Mouse (Mus musculus) frontal cortex, postnatal 25 days (tissue): ENCODE results near the gene Hsh2d.

Experiments
- DNase-seq, 2 experiments: peaks; one replicate each; pipeline ENCODE4 v3.0.0; 2022; ENCODE audit warnings: low spot score in 2 of 2

The Hsh2d gene

DNA sequence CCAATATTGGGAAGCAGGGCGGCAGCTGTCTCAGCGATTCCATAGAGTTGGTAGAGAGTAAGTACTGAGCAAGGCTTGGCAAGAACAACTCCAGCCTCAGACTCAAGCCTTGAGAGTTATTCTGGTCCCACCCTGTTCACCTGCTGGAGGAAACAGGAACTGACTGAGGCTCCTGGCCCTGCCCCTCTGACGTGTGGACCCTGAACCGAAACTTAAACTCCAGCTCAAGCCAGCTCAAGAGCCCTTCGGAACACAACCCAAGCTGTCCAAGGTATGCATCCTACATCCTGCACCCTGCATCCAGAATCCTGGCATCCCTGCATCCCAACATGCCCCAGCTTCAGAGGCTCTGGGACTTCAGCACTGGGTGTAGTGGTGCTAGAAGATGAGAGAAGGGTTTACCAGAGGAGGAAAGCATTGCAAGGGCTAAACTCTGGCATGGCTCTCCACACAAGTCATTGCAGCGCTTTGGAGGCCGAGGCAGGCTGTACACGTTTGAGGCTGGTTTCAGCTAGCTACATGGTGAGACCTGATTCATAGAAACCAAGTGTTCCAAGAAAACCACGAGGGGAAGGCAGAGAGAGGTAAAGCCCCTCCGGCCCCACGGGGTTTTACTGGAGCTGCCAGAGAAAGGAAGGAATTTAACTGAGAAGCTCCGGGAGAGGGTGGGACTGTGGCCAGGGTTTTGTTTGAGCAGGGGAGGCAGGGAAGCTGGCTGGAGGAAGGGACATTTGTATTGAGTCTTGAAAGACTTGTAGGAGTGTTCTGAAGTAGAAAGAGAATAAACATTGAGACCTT is at the start of gene Hsh2d:
Gene Hsh2d (plus strand): TSS at position 222 of the 798 bp plus-strand sequence.
- no peak for DNase-seq

DNA sequence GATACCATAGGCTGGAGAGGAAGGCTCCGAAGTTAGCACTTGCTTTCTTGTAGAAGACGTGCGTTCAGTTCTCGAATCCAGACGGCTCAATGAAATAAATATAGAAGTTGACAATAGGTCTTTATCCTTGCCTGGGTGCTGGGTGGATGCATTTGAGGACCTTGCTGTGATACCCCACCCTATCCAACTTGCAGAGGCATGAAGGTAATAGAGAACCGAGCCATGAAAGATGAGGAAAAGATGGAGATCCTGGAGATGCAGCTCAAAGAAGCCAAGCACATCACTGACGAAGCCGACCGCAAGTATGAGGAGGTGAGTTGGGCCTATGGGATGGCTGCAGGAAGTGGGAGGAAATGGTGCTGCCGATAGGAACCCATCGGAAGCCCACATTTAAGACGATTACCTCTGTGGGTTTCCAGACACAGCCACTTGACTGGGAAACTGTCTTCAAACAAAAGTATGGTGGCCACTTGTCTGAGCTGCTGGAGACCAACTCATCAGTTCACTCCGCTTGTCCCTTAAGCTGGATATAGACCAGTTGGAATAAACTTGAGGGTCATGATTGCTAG is 46.1 kb upstream of the Hsh2d start:
- DNase-seq, result no peak

DNA sequence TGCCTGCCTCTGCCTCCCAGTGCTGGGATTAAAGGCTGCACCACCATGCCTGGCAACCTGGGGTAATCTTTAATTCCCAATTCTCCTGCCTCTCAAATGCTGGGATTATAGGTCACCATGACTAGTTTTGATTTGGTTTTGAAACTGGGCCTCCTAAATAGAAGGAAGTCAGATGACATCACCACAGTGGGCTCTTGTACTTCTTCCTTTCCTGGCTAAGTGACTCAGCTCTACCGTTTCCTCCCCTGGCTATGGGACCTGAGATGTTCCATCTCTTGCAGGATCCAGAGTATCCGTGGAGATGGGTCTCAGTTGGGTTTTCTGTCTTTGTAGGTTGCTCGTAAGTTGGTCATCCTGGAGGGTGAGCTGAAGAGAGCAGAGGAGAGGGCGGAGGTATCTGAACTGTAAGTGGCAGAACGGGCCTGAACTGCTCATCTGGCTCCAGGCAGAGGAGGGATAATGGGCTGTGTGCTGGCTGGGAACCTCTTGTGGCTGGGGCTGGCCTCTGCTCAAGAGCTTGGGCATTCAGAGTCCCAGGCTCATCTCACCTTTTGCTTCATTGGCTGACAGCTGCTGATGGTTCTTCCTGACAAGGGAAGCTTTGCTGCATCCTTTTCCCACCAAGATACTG is 45.0 kb upstream of the Hsh2d start:
- no peak for DNase-seq

DNA sequence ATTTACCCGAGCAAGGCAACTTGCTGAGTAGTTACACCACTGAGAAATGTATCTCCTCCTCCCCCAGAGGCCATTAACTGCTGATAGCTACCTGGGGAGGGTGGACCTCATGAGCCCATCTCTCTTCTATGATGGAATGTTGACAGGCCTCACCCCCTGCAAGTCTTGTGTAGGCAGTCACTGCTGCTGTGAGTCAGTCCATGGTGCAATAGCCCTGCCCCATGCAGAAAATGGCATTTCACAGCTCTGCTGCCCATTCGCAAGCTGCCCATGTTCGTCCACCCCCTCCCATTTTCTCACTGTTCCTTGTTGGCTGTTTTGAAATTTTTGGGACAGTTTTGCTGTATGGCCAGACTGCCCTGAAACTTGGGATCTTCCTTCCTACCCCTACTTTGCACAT is 43.9 kb upstream of the Hsh2d start:
- DNase-seq, result no peak

DNA sequence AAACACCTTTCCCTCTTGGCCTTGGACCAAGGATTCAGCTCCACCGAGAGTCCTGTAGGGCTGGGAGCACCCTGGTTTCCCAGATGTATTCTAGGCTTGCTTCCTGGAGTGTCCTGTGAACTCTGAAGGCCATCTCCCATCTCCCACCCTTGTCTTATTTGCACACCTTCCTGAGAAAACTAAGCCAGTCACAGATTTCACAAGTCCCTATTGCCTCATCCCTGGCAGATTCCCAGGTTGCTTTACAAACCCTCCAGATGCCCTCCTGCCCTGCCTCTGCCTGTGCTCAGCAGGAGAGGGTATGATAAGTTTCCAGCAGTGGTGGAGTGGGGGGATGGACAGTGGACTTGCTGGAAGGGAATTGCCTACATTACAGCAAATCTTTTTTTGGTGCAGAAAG is 43.4 kb upstream of the Hsh2d start:
- DNase-seq, result no peak

DNA sequence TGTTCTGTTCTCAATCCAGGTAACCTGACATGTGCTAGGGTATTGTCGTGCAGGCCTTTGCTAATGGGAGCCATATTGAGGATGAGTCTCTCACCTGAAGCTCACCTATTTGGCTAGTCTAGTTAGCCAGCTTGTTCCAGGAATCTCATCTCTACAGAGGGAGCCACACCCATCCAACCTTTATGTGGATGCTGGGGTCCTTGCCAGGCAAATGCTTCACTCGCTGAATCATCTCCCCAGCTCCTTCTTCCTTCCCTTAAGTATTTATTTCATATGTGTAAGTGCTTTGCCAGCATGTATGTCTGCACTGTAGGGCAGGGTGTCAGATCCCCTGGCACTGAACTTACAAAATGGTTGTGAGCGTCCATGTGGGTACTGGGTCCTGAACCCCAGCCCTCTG is 42.9 kb upstream of the Hsh2d start:
- DNase-seq, result no peak

DNA sequence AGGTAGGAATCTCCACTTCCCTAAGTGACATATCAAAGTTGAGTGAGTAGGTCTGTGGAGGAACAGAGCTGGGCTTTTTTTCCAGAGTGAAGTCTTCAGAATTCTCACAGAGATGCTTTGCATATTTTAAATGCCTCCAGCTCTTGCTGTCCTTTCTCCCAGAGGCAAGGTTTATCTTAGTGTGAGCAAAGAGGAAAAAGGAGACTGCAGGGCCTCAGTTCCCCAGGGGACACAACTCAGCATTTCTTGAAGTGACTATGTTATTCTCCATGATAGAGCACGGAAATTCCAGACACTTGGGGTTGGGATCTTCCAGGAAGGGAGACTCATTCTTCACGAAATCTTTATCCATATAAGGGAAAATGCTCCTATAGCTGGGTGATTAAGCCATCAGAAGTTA is 42.2 kb upstream of the Hsh2d start:
- DNase-seq, result no peak

DNA sequence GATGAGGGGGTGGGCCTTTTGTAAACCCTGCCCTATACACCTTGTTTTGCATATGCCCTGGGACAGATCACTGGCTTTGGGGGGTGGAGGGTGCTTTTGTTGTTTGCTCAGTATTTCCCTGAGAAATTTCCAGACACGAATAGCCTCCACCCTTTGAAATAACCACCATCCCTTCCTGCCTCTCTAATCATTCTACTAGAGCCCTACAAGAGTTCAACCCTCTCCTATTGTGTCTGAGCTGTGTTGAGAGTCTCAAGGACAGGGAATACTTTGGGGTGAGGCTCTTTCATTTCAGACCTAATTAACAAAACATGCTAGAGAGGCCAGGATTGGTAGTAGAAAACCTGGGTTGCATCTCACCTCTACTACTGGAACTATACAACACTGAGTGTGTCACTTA is 40.4 kb upstream of the Hsh2d start:
- DNase-seq, result no peak

DNA sequence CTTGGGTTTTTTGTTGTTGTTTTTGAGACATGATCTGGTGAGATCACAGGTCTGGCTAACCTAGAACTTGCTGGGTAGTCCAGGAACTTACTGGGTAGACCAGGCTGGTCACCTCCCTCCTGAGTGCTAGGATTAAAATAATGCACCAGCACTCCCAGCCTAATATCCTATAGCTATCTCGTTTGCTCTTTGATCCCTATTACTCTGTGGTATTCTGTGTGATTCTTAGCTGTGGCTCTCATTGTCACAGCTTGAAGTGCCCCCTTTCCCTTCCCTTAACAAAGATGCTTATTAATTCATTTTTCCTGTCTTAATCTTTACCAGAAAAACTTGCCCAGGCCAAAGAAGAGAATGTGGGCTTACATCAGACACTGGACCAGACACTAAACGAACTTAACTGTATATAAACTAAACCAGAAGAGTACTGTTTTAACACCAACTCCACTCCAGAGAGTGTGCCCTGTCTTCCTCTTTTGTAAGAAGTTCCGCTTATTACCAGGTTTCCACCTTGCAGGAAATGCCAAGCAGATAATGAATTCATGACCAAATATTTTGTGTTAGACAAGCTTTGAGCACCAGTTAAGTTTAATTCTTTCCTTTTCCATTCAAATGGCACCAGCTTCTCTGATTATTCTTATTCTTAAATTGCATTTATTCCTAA is 37.9 kb upstream of the Hsh2d start:
- no peak for DNase-seq

DNA sequence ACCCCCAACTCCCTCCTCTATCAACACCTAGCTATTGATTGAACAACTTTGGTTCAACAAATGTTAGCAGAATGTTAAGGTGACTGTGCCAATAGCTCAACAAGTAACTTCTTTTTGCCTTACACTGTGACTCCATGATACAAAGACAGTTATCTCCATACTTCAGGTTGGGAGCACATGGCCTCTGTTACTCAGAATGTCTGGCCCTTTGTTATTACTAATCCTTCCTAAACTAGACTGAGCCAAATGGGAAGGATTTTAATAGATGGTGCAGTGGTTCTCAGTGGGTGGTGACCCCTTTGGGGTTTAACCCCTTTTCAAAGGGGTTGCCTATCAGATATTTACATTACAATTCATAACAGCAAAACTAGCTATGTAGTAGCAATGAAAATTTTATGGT is 36.1 kb upstream of the Hsh2d start:
- no peak for DNase-seq

DNA sequence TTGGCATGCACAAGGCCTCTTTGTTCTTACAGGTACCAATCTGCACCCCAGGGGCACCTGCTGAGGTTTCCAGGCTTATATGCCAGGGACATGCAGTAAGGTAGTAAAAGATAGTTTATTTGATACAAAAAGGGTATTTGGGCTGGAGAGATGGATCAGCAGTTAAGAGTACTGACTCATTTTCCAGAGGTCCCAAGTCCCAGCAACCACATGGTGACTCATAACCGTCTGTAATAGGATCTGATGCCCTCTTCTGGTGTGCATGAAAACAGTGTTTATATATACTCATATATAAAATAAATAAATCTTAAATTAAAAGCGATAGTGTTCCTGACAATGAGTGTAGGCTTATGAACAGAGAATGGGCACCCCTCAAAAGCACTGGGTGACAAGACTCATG is 31.3 kb upstream of the Hsh2d start:
- DNase-seq, result no peak

DNA sequence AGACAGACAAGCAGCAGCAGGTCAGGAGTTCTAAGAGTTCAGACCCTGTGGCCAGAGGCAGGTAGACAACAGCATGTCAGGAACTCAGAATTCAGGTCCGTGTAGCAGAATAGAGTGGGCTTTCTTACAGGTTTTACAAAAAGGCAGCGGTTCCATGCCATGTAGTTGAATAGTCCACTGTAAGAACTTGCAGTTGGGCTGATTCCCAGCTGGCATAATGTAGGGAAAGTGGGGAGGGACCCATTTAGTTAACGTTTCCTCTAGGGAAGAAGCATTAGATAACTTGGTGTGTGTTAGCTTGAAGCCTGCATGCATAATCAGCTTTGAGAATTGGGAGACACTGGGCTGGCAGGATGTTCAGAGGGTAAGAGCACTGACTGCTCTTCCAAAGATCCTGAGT is 30.7 kb upstream of the Hsh2d start:
- no peak for DNase-seq

DNA sequence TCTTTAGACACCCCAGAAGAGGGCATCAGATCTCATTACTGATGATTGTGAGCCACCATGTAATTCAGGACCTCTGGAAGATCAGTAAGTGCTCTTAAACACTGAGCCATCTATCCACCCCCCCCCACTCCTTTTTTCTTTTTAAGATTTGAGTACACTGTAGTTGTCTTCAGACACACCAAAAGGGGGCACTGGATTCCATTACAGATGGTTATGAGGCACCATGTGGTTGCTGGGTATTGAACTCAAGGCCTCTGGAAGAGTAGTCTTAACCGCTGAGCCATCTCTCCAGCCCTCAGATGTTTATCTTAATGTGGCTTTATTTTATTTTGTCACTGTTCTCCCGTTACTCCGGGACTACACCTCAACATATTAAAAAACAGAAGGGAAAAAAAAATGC is 29.4 kb upstream of the Hsh2d start:
- DNase-seq, result no peak

DNA sequence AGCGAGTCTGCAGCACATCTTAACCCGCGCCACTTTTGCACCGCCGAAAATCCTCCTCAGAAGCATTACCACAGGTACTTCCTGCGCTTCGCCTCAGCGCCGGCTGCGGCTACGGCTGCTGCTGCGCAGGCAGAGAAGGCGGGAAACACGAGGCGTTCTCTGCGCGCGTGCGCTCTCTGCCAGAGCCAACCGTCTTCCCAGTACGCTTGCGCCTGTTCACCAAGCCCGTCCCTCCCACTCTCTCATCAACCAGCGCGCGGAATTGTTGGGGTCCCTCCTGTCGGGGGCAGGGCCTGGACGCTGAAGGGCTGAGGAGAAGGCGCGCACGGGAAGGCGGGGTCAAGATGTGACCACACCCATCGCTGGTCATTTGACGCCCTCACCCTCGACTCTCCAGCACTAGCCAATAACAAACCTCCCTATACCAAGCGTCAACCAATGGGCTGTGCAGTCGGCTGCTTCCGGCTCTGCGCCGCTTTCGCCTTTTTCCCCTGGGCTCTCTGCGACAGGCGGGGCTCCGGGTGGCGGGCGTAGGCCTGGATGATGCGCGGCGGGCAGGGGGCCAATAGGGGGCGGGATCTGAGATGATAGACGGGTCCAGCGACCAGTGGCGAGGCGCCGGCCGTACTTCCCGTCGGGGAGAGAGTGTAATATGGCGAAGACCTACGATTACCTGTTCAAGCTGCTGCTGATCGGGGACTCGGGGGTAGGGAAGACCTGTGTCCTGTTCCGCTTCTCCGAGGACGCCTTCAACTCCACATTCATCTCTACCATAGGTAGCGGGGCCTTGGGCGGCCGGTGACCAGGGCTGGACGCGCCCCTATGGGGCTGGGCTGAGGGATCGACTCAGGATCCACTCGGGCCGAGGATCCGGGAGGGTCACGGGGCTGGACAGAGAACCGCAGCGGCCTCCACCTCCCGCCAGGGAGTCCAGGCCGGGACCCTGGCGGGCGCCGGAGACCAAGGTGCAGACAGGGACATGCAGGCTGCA is 28.4 kb upstream of the Hsh2d start, which contains the start of gene Rab8a:
Gene Rab8a (plus strand): TSS at position 494 of the 991 bp plus-strand sequence.
- DNase-seq, result peak; percentile 99

DNA sequence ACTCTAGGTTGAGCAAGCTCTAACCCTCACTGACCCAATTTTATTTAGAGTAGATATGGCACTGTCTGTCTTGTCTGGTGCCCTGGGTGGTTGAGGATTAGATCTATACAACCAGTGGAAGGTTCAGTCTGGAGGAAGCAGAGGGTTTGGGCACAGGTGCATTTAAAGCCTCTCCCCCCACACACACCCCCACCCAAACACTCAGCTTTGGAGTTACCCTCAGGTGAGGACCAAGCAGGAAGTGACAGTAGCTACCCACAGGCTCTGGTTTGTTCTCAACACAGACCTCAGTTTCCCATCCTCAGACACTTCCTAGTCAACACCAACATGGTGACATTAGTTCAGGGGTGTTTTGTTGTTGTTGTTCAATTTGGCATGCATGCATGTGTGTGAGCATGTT is 26.6 kb upstream of the Hsh2d start:
- DNase-seq, result no peak

DNA sequence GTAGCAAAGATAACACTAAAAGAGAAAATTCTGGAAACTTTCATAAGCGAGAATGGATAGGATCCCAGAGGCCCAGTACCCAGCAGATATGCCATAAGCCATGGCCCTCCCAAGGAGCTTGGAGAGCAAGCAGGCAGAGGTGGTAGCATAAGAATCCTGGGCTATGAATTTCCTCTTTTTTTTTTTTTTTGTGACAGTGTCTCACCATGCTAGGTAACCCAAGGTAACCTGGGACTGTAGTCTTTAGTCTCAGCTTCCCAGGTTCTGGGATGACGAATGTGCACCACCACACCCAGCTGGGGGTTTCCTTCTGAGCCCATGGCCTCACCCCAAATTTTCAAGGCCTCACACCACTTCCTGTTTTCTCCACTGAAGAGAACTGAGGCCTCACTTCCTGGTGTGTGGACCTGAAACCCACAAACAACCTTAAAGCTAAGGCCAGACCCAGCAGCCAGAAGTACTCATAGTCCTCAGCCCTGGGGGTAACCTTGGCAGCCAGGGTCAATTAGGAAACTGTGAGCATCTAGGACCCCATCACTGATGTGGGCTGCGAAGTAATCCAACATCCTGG is 20.3 kb upstream of the Hsh2d start:
- DNase-seq, result no peak

DNA sequence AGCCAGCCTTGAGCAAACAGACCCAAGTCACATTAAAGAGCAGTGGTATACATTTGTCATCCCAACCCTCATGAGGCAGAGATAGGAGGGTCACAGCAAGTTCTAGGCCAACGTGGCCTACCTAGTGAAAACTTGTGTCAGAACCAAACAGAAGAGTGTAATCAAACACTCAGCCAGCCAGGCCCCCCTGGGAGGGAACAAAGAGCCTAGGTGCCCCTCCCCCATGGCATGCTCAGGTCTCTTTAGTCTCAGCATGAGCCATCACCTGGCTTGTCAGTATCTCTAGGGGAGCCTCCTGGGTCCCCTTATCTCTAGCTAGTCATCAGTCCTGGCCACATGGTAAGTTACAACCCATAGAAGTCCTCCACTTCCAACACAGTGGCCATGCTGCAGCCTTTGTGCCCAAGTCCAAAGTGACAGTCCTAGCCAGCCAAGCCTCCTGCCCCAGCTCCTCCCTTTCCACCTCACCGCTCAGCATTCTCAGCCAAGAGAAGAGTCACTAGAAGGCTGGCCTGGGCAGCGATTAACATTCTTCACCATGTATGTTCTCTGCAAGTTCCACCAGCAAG is 19.7 kb upstream of the Hsh2d start:
- DNase-seq, result no peak

DNA sequence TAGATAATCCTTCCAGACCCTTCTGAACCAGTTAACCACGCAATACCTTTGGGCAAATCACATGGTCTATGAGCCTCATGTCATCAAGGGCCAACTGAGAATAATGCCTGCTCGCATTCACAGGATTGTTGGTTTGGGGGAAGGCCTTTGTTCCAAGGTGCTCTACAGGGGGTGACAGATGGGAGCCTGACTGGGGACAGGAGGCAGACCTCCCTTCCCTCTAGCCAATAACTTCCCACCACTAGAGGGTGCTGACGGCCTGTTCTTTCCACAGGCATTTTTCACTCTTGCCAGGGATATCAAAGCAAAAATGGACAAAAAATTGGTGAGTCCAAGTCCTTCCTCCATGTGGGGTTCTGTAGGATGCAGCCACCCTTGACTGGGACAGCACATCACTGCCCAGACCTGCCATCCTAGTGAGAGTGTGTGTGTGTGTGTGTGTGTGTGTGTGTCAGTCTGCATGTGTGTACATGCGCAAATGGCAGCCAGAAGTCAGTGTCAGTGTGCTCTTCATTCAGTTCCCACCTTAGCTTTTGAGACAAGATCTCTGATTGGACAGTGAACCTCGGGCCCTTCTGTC is 12.0 kb upstream of the Hsh2d start:
- DNase-seq, result peak; percentile 47 to 64

DNA sequence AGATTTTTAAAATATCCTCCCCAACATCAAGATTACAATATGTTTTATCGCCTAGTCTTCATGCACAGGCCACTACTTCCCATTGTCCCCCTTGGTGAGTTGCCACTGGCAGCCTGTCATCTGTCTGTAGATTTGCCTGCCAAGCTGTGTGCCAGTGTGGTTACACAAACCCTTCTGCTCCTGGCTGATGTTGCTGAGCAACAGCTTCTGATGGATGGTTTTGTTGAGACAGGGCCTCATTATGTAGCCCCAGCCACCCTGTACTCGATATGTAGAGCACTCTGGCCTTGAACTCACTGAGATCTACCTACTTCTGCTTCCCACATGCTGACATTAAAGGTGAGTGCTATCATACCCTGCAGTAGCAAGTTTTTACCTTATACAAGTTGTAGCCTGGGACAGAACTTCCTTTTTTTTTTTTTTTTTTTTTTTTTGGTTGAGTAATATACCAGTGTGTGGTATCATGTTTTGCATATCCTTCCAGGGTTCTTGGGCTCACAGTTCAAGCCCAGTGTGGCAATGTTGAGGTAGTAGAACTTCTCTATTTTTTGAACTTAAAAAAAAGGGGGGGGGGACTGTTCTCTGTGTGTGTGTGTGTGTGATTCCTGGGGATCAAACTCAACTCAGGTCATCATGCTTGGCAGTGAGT is 5.8 kb upstream of the Hsh2d start:
- no peak for DNase-seq

DNA sequence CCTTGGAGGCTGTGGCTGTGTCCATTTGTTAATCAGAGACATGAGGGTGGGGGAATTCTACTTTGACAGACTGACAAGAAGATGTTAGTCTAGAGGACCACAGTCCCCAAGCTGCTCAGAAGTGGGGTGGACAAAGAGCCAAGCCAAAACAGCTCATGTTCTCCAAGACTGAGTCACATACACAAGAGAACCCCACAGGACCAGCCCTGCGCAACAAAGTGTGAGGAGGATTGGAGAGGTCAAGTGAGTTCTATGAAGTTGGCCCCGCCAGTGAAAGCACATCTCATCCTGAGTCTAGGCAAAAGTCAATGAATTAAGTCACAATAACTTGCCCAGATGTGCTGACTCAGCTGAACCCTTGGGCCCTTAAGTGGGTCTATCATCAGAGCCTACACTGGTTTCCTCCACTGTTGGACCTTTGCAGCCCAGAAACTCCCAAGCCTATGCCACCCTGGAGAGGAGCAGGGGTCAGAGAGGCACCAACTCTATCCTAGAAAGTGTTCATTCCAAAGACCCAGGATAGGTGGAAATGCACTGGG is 1.6 kb upstream of the Hsh2d start:
- no peak for DNase-seq
